Mouse (Mus musculus) heart, adult 8-10 months (tissue): ENCODE results near the gene Bnc1. TPM values are rescaled to one million over a fixed set of nuclear protein-coding genes. Genes with fewer than 3 reads are reported as not detected.

Experiments used
- DNase-seq: peaks from one replicate; pipeline ENCODE4 v3.0.0; 2022; ENCODE audit warnings: low spot score
- total RNA-seq, 4 experiments: library from RNA; stranded (reverse); gene quantifications; 2 replicates each; pipeline ENCODE4 v1.2.4; 2022

Bnc1 gene
- total RNA-seq, 4 experiments from 2014 or later = 1.5 to 2.2 (median 1.6) TPM

GRCm38 (mm10) chr7:81974616-81975015 lies 17.5 kb downstream of the Bnc1 start:
- no peak for DNase-seq

- DNase-seq = no peak
Observed at GRCm38 (mm10) chr7:81973939-81974338, 18.2 kb downstream of the Bnc1 start.

- no peak for DNase-seq
Observed at GRCm38 (mm10) chr7:81973339-81973738, 18.8 kb downstream of the Bnc1 start.

GRCm38 (mm10) chr7:81968975-81969374 lies 23.1 kb downstream of the Bnc1 start:
- DNase-seq = no peak

GRCm38 (mm10) chr7:81968451-81968850 lies 23.6 kb downstream of the Bnc1 start:
- no peak for DNase-seq

- DNase-seq = no peak
Observed at GRCm38 (mm10) chr7:81966195-81966594, 25.9 kb downstream of the Bnc1 start.

GRCm38 (mm10) chr7:81959704-81960103 lies 32.4 kb downstream of the Bnc1 start:
- peak; percentile 23 for DNase-seq

GRCm38 (mm10) chr7:81954208-81954846 lies 37.8 kb downstream of the Bnc1 start:
- peak; percentile 7 for DNase-seq

- no peak for DNase-seq
Observed at GRCm38 (mm10) chr7:81950499-81950898, 41.6 kb downstream of the Bnc1 start.

- DNase-seq = no peak
Observed at GRCm38 (mm10) chr7:81945398-81945797, 46.7 kb downstream of the Bnc1 start.

- DNase-seq = no peak
Observed at GRCm38 (mm10) chr7:81934806-81935205, 57.3 kb downstream of the Bnc1 start.

- peak; percentile 77 for DNase-seq
Observed at GRCm38 (mm10) chr7:81934267-81934745, 57.8 kb downstream of the Bnc1 start, which contains the start of gene Hdgfl3. Gene Hdgfl3, minus strand, starts transcription at chr7:81934473.

- DNase-seq = peak; percentile 33
Observed at GRCm38 (mm10) chr7:81933601-81934266, 58.4 kb downstream of the Bnc1 start.

- DNase-seq = no peak
Observed at GRCm38 (mm10) chr7:81933061-81933600, 59.0 kb downstream of the Bnc1 start.

- peak; percentile 3 for DNase-seq
Observed at GRCm38 (mm10) chr7:81932521-81933045, 59.5 kb downstream of the Bnc1 start.

- no peak for DNase-seq
Observed at GRCm38 (mm10) chr7:81928998-81929397, 63.1 kb downstream of the Bnc1 start.

- no peak for DNase-seq
Observed at GRCm38 (mm10) chr7:81921379-81921952, 70.6 kb downstream of the Bnc1 start.

GRCm38 (mm10) chr7:81920314-81920713 lies 71.8 kb downstream of the Bnc1 start:
- DNase-seq = no peak

- no peak for DNase-seq
Observed at GRCm38 (mm10) chr7:81918316-81918715, 73.8 kb downstream of the Bnc1 start.
